Mouse (Mus musculus) midbrain, embryonic 12.5 days (tissue): ENCODE measurements at regions not wholly inside any gene's neighbourhood (a gene's known extent, or its start where the extent isn't known, plus 50 kb on each side); places are given as distances from the start of the nearest gene placed in this dataset.

ENCODE experiments used
- ATAC-seq: fragments of 200-750 bp; cut with Nextera tagmentation; 2 replicates; pipeline ENCODE4 v1.8.0; 2017; ENCODE audit warnings: low read depth, moderate TSS enrichment, moderate library complexity; ENCODE audit not compliant: low FRiP score
- H3K27ac ChIP-seq: fragments of 300-500 bp; sonication (generic); replicated peaks from 2 replicates; pipeline ENCODE4 v1.5.1; 2016; ENCODE audit warnings: mild to moderate bottlenecking
- H3K27me3 ChIP-seq: fragments of 300-500 bp; sonication (generic); 2 replicates; pipeline ENCODE4 v1.6.1; 2016; ENCODE audit warnings: mild to moderate bottlenecking
- H3K36me3 ChIP-seq: fragments of 300-500 bp; sonication (generic); 2 replicates; pipeline ENCODE4 v1.6.1; 2016
- H3K4me1 ChIP-seq: fragments of 300-500 bp; sonication (generic); 2 replicates; pipeline ENCODE4 v1.6.1; 2016
- H3K4me2 ChIP-seq: fragments of 300-500 bp; sonication (generic); replicated peaks from 2 replicates; pipeline ENCODE4 v1.6.1; 2016; ENCODE audit warnings: mild to moderate bottlenecking, moderate library complexity
- H3K4me3 ChIP-seq: fragments of 300-500 bp; sonication (generic); 2 replicates; pipeline ENCODE4 v1.5.1; 2016; ENCODE audit warnings: mild to moderate bottlenecking
- H3K9ac ChIP-seq: fragments of 300-500 bp; sonication (generic); replicated peaks from 2 replicates; pipeline ENCODE4 v1.6.1; 2016; ENCODE audit warnings: mild to moderate bottlenecking, moderate library complexity
- H3K9me3 ChIP-seq: fragments of 300-500 bp; sonication (generic); 2 replicates; pipeline ENCODE4 v1.6.1; 2016; ENCODE audit warnings: mild to moderate bottlenecking
- WGBS: fragments of 180-500 bp; shearing (Covaris S2); methylation state at CpG from one replicate; pipeline ENCODE4 v1.1.7; 2016; 5-methylcytosine and 5-hydroxymethylcytosine counted together

DNA sequence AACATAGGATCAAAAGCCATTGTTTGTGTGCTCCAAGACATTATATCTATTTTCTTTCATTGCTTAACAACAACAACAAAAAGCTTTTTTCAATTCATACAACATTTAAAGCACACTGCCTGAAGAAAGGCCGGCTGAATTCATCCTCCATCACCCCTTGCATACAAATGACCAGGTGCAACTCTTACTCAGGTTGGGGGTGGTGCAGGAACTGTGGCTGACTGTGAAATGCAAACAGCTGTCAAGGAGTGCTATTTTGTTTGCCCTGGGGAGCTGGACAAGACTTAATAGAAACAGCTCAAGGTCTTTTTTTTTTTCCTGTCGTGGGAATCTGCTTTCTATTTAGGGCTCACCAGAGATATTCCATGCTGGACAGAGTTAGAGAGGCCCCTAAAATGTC is 406.6 kb upstream of the Cldn34d start:
- WGBS, result 14% methylated on average over 2 of the region's 2 CpGs
- Histone ChIP-seq H3K4me2 (no peak overlapping the region), H3K4me1 (no peaks in the 10 kb centered on the region), H3K9ac (no peak overlapping the region), H3K36me3 (no peaks in the 10 kb centered on the region), H3K9me3 (no peaks in the 10 kb centered on the region), H3K27ac (no peak overlapping the region), H3K4me3 (no peak overlapping the region), H3K27me3 (no peaks in the 10 kb centered on the region)
- ATAC-seq, result peak; percentile 49; the same call in 1 of the 2 replicates

GRCm38 (mm10) chrX:77013890-77014289 is 411.2 kb upstream of the Cldn34d start:
- Histone ChIP-seq H3K4me1 (no peaks in the 10 kb centered on the region), H3K9ac (no peak overlapping the region), H3K36me3 (no peaks in the 10 kb centered on the region), H3K4me2 (no peak overlapping the region), H3K4me3 (no peak overlapping the region), H3K27ac (no peak overlapping the region), H3K27me3 (no peaks in the 10 kb centered on the region), H3K9me3 (no peaks in the 10 kb centered on the region)
- no peak for ATAC-seq
- 90% methylated on average over 1 of the region's 1 CpGs for WGBS

DNA sequence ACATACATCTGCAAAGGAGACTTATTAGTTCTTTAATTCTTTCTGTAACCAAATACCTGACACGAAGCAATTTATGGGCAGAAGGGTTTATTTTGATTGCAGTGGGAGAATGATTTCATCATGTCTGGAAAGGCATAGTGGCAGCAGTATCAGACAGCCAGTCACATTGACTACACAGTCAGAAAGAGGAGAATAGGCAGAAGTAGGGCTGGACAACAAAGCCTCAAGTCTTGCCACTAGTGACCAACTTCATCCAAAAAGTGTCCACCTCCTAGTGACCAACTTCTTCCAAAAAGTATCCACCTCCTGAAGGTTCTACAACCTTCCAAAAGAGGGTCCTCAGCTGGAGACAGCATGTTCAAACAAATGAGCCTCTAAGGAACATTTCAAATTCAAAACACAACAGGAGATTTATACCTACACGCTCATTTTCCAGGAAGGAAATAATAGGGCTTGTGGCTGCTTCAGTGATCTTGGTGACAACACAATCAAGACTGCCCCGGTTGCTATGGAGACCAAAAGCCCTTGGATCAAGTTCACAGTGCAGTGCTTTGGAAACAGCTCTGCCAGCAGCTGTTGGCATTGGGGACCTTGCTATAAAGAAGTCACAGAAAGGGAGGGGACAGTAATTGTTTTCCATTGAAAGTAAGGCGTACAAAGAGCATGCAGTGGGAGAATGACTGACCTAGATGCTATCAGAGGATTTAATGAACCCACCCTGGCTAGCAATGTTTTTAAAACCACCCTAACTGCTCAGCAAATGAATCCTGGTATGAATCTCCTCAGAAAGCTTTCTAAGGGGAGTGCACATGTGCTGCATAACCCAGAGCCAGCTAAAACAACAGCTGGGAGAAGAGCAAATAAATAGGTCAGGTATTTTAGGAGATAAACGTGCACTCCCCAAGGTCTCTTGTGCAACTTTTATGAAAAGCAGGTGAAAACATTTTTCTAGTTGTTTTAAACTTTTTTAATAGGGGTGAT is 448.0 kb upstream of the Cldn34d start:
- 48% methylated on average over 5 of the region's 5 CpGs for WGBS
- Histone ChIP-seq H3K4me3 (no peak overlapping the region), H3K9me3 (no peaks in the 10 kb centered on the region), H3K36me3 (no peaks in the 10 kb centered on the region), H3K4me2 (no peak overlapping the region), H3K27ac (no peak overlapping the region), H3K9ac (no peak overlapping the region), H3K27me3 (no peaks in the 10 kb centered on the region), H3K4me1 (no peaks in the 10 kb centered on the region)
- ATAC-seq, result peak; percentile 95

GRCm38 (mm10) chrX:77052036-77052435 is 449.3 kb upstream of the Cldn34d start:
- Histone ChIP-seq H3K4me2 (no peak overlapping the region), H3K36me3 (no peaks in the 10 kb centered on the region), H3K4me3 (no peak overlapping the region), H3K27ac (no peak overlapping the region), H3K27me3 (no peaks in the 10 kb centered on the region), H3K4me1 (no peaks in the 10 kb centered on the region), H3K9me3 (no peaks in the 10 kb centered on the region), H3K9ac (no peak overlapping the region)
- no peak for ATAC-seq
- WGBS, result 71% methylated on average over 1 of the region's 1 CpGs

- Histone ChIP-seq H3K36me3 (no peaks in the 10 kb centered on the region), H3K4me3 (no peak overlapping the region), H3K9me3 (no peaks in the 10 kb centered on the region), H3K27me3 (no peaks in the 10 kb centered on the region), H3K4me1 (no peaks in the 10 kb centered on the region), H3K4me2 (no peak overlapping the region), H3K27ac (no peak overlapping the region), H3K9ac (no peak overlapping the region)
- no peak for ATAC-seq
- 89% methylated on average over 4 of the region's 4 CpGs for WGBS
Observed at GRCm38 (mm10) chrX:77079776-77080175, 431.0 kb upstream of the Tbl1x start.

GRCm38 (mm10) chrX:77082716-77083115 is 428.1 kb upstream of the Tbl1x start:
- Histone ChIP-seq H3K4me3 (no peak overlapping the region), H3K4me1 (no peaks in the 10 kb centered on the region), H3K27me3 (no peaks in the 10 kb centered on the region), H3K4me2 (no peak overlapping the region), H3K9me3 (no peaks in the 10 kb centered on the region), H3K36me3 (no peaks in the 10 kb centered on the region), H3K9ac (no peak overlapping the region), H3K27ac (no peak overlapping the region)
- 90% methylated on average over 1 of the region's 1 CpGs for WGBS
- ATAC-seq, result no peak

DNA sequence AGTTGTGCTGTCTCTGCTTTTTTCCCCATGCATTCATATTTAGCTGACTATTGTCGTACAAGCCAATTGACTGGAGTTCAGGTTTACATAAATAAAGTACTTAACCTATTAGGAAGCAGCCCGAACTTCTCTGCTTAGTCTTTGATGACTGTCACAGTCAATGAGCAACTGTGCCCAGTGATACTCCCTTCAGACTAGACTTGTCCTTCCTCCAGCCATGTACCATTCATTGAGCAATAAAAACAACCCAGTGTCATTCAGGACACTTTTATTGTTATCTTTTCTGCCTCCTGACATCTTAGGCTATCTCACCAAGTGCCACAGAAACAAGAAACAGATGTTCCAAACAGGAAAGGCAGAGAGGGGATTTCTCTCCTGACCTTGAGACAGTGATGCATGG is 389.1 kb upstream of the Tbl1x start:
- no peak overlapping the region for H3K27ac ChIP-seq
- no peak overlapping the region for H3K4me3 ChIP-seq
- no peaks in the 10 kb centered on the region for H3K36me3 ChIP-seq
- H3K4me1 ChIP-seq, result no peaks in the 10 kb centered on the region
- no peak overlapping the region for H3K9ac ChIP-seq
- 58% methylated on average over 2 of the region's 2 CpGs for WGBS
- H3K9me3 ChIP-seq, result no peaks in the 10 kb centered on the region
- H3K4me2 ChIP-seq, result no peak overlapping the region
- no peak for ATAC-seq
- no peaks in the 10 kb centered on the region for H3K27me3 ChIP-seq
